Mouse (Mus musculus): ENCODE measurements around the gene Rbl2.

- TF ChIP-seq CTCF (conservative IDR thresholded peaks at IDR 0.05; ENCODE audit: low read length) (no peak), NANOG (IDR thresholded peaks at IDR 0.05; ENCODE audit: borderline replicate concordance, low read length) (no peak)
These were observed 64.8 kb downstream of the Rbl2 start for GRCm38 (mm10) chr8:91134659-91135058.

All from E14TG2a.4 (cell line).